Mouse (Mus musculus) B cell, adult 2 months (primary cell): ENCODE results near the gene Atp6v1c2.

Experiments used
- DNase-seq, 2 experiments: peaks; one replicate each; pipeline ENCODE4 v3.0.0; 2022

The Atp6v1c2 gene

DNA sequence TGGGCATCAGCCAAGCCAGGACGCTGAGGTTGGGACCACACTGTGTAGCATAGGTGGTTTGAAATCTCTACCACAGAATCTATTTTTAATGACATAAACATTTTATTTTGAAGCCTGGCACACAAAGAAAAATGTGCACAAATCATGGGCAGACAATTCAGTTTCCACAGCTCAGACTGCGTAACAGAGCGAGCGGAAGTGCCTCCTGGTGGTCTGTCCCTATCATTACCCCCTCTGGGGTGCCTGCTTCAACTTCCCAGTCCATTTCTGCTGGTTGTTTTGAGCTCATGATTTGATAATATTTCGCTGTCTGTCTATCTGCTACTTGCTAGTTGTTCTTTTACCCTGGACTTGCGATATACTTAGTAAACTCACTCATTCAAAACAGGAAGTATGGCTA, 73.6 kb downstream of the Atp6v1c2 start:
- DNase-seq: no peak

DNA sequence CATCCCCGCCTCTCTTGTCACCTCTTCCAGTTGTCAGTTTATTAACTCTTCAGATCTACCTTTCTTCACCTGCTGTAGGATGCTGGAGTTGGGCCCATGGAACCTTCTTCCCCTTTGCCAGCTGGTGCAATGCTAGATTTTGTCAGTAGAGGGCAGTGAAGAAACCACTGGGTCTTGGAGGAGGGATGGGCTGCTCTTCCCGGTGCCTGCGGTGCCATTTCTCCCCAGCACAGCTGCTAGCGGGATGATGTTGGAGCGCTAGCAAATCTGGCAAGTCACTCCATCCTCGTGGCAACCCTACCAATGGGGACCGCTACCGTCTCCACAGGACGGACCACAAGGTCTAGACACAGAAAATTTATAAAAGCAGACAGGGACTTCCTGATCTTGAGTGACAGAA, 76.1 kb downstream of the Atp6v1c2 start:
- peak; percentile 76 for DNase-seq

DNA sequence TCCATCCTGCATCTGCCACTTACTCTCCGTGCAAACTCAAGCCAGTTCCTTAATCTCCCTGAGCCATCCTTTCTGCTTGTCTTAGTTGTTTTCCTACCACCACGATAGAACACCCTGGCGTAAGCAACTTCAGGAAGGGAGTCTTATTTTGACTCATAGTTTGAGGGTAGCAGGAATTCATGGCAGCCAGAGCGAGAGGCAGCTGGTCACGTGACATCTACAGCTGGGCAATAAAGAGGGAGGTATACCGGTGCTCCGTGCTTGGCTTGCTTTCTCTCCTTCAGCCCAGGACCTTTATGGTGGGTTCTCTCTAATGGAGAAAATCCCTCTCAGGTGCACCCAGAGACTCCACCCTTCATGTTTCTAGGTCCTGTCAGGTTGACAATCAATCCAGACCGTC, 78.2 kb downstream of the Atp6v1c2 start:
- no peak for DNase-seq

DNA sequence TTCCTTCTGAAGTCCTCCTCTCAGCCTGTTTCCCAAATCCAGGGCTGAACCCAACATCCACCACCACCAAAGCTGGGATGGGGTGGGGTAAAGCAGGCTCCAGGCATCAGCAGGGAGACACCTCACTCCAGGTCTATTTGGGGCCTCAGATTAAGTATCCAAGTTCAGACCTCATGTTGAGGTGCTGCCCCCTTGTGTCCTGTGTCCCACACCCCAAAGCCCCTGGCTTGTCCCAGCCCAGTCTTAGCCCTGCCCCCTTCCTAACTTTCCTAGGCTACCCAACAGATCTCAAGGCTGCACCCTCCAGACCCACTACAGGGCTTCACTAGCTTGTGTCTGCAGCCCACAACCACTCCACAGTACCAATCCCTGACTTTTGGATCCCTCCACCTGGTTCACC, 87.1 kb downstream of the Atp6v1c2 start:
- DNase-seq: no peak

DNA sequence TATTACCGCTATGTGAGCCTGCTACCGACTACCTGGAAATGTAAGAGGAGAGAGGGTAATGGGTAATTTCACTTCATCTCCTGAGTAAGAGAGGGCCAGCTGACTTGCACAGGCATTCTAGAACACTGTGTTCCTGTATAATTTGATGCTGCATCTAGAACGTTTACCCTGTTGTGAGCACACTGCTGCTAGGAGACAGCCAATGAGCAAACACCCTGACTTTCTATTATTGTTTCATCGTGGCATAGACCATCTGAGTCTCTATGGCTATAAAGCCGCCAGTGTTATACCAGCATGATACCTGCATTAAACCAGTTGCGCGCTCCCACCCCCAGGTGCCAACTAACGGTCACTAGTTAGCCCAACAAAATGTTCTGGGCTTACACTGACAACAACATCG, 87.5 kb downstream of the Atp6v1c2 start:
- DNase-seq: no peak

DNA sequence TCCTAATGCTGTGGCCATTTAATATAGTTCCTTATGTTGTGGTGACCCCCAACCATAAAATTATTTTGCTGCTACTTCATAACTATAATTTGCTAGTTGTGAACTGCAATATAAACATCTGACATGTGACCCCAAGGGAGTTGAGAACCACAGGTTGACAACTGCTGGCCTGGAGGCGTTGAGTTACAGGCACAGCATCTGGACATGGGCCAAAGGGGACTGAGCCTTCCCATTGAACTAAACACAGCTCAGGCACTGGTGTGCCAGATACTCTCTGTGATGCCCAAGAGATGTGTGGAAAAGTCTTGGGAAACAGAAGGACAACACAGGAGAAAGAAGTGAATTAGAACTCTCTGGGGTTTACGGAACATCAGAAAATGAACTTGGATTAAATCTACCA, 88.1 kb downstream of the Atp6v1c2 start:
- DNase-seq: no peak

DNA sequence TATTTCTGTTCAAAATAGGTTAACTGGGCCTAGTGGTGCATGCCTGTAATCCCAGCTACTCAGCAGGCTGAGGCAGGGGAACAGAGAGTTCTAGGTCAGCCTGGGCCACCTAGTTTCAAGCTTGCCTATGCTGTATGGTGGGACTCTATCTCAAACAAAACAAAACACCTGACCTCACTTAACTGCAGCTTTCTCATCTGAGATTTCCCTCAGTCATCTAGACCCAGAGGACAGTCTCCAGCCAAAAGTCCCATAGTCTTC, 89.8 kb downstream of the Atp6v1c2 start:
- no peak for DNase-seq

DNA sequence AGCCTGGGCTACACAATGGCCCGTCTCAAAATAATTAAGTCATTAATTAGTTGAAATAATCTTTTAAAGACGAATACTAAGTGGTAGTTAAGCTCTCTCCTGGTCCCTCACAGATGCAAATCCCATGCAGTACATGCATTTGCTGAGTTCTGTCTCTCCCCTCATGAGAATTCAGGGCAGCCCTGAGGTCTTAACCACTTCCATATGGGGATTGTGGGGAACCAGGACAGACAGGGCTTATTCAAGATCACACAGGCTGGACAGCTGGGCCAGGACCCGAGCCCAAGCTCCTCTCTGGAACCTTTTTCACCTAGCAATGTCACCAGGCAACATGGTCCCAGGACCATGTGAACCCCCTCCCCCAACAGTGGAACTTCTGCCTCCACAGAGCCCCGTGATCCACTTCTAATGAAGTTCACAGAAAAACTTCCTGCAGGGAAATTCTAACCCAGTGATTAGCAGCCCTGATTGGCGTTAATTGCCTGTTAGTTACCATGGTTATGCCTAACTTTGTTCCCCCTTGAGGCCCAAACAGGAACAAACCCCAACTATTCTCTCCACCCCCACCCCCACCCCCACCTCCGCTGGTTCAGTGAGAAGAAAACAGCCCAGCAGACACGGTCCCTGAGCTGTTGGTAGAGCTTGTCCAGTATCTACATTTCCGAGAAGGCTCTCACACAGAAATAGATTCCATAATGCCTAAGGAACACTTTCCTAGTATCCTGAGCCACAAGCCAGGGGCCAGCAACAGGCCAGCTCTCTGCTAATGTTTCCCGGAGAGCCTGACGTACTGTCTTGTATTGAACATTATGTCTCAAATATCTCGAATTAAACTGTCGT, 90.4 kb downstream of the Atp6v1c2 start:
- DNase-seq: no peak

DNA sequence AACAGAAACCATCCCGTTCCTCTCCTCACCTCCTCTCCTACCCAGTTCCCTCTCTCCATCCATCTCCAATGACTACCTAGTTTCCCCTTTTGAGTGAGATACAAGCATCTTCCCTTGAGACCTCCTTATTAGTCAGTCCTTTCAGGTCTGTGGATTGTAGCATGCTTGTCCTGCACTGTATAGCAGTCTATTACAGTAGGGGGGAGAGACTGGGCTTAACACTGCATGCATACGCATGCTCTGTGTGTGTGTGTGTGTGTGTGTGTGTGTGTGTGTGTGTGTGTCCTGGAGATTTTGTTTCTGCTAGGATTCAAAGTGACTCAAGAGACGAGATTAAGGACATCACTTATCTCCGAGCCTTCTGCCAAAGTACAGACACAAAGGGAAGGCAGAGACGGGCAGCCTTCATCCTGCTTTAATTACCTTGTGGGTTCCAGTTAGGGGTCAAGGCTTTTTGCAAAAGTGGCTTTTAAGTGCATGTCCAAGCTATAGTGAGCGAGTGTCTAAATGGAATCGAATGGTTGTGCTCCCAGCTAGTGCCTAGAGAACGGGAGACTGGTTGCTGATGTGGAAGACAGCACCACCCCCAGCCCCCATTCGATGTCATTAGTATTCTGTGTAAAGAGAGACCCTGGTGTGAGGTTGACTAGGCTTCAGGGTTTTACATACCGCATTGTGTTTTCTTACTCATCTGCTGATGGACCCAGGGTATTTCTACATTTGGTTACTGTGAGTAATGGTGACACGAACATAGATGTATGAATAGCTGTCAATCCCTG, 93.4 kb downstream of the Atp6v1c2 start:
- DNase-seq: no peak
